Mouse (Mus musculus): Measurements from ENCODE around the gene Asxl2.
"Not testable (repeated sequence)": the region's sequence is repeated elsewhere in the genome, so short reads cannot be mapped to it uniquely, and the experiment has no call there.

Gene Asxl2

GRCm38 (mm10) chr12:3427891-3428775, 1.5 kb downstream of the Asxl2 start:
- DNase-seq (ENCODE audit: low spot score) = no peak

GRCm38 (mm10) chr12:3429681-3430442, 3.2 kb downstream of the Asxl2 start:
- no peak for DNase-seq (ENCODE audit: low spot score)

GRCm38 (mm10) chr12:3430443-3430753, 3.7 kb downstream of the Asxl2 start:
- no peak for DNase-seq (ENCODE audit: low spot score)

GRCm38 (mm10) chr12:3430985-3431384, 4.3 kb downstream of the Asxl2 start:
- no peak for DNase-seq (ENCODE audit: low spot score)

GRCm38 (mm10) chr12:3433736-3434135, 7.1 kb downstream of the Asxl2 start:
- DNase-seq (ENCODE audit: low spot score) = no peak

- no peak for DNase-seq (ENCODE audit: low spot score)
Measured at GRCm38 (mm10) chr12:3436446-3436845, 9.8 kb downstream of the Asxl2 start.

- no peak for DNase-seq (ENCODE audit: low spot score)
Measured at GRCm38 (mm10) chr12:3437815-3438214, 11.2 kb downstream of the Asxl2 start.

GRCm38 (mm10) chr12:3440916-3441315, 14.3 kb downstream of the Asxl2 start:
- no peak for DNase-seq (ENCODE audit: low spot score)

GRCm38 (mm10) chr12:3441361-3441760, 14.7 kb downstream of the Asxl2 start:
- DNase-seq (ENCODE audit: low spot score) = no peak

- no peak for DNase-seq (ENCODE audit: low spot score)
Measured at GRCm38 (mm10) chr12:3453554-3453953, 26.9 kb downstream of the Asxl2 start.

- no peak for DNase-seq (ENCODE audit: low spot score)
Measured at GRCm38 (mm10) chr12:3463087-3463486, 36.4 kb downstream of the Asxl2 start.

GRCm38 (mm10) chr12:3499662-3500061, 73.0 kb downstream of the Asxl2 start:
- DNase-seq (ENCODE audit: low spot score) = no peak

GRCm38 (mm10) chr12:3500071-3500470, 73.4 kb downstream of the Asxl2 start:
- DNase-seq (ENCODE audit: low spot score) = no peak

GRCm38 (mm10) chr12:3518665-3519297, 92.1 kb downstream of the Asxl2 start:
- DNase-seq (ENCODE audit: low spot score) = no peak

GRCm38 (mm10) chr12:3521806-3522205, 95.1 kb downstream of the Asxl2 start:
- DNase-seq (ENCODE audit: low spot score) = not testable (repeated sequence)

- no peak for DNase-seq (ENCODE audit: low spot score)
Measured at GRCm38 (mm10) chr12:3525536-3525935, 98.9 kb downstream of the Asxl2 start.

GRCm38 (mm10) chr12:3535446-3535845, 108.8 kb downstream of the Asxl2 start:
- DNase-seq (ENCODE audit: low spot score) = not testable (repeated sequence)

- no peak for DNase-seq (ENCODE audit: low spot score)
Measured at GRCm38 (mm10) chr12:3537616-3538015, 111.0 kb downstream of the Asxl2 start.

GRCm38 (mm10) chr12:3538036-3538435, 111.4 kb downstream of the Asxl2 start:
- no peak for DNase-seq (ENCODE audit: low spot score)

- DNase-seq (ENCODE audit: low spot score) = no peak
Measured at GRCm38 (mm10) chr12:3539605-3540004, 112.9 kb downstream of the Asxl2 start.

GRCm38 (mm10) chr12:3540871-3541270, 114.2 kb downstream of the Asxl2 start:
- no peak for DNase-seq (ENCODE audit: low spot score)

GRCm38 (mm10) chr12:3545451-3545850, 118.8 kb downstream of the Asxl2 start:
- DNase-seq (ENCODE audit: low spot score) = no peak

GRCm38 (mm10) chr12:3546121-3546658, 119.5 kb downstream of the Asxl2 start:
- no peak for DNase-seq (ENCODE audit: low spot score)
